Mouse (Mus musculus): ENCODE data around the gene Alpk3. TPM values are rescaled to one million over a fixed set of nuclear protein-coding genes. Genes with fewer than 3 reads are reported as not detected.
"Not testable (repeated sequence)": the region's sequence is repeated elsewhere in the genome, so short reads cannot be mapped to it uniquely, and the experiment has no call there.

Alpk3 gene
- polyA plus RNA-seq, 1 experiment, result 0.22 TPM

DNA sequence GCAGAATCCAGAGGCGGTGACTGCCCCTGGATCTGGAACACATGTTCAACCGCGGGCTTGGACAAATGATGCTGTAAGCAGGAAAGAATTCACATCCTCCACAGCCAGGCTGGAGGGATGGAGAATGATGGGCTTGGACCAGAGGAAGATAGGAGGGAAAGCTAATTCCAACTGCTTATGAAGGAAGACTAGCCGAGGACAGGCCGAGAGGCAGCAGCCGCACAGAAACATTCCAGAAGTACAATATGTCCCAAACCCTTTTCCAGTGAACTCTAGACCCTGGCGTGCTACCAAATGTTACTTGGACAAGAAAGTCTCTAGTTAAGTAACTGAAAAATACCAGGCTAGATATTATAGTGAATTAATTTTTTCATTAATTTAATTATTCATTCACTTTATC is 81.7 kb downstream of the Alpk3 start:
- no peak overlapping the region for H3K27ac ChIP-seq (ENCODE audit: control insufficient read depth, insufficient read depth, low read depth, low read length, poor library complexity)
- 84% methylated on average over 7 of the region's 7 CpGs for WGBS
- no peak for TF ChIP-seq CTCF (IDR thresholded peaks at IDR 0.05; ENCODE audit: control insufficient read depth, insufficient read depth, low read length)
- no peak for TF ChIP-seq POLR2A (IDR thresholded peaks at IDR 0.05; ENCODE audit: borderline replicate concordance, control insufficient read depth, low read depth, low read length)
- H3K4me1 ChIP-seq (ENCODE audit: control insufficient read depth, insufficient read depth, low read length), result no peaks in the 10 kb centered on the region
- no peak overlapping the region for H3K4me3 ChIP-seq (replicated peaks; ENCODE audit: control insufficient read depth, low read depth, low read length)

DNA sequence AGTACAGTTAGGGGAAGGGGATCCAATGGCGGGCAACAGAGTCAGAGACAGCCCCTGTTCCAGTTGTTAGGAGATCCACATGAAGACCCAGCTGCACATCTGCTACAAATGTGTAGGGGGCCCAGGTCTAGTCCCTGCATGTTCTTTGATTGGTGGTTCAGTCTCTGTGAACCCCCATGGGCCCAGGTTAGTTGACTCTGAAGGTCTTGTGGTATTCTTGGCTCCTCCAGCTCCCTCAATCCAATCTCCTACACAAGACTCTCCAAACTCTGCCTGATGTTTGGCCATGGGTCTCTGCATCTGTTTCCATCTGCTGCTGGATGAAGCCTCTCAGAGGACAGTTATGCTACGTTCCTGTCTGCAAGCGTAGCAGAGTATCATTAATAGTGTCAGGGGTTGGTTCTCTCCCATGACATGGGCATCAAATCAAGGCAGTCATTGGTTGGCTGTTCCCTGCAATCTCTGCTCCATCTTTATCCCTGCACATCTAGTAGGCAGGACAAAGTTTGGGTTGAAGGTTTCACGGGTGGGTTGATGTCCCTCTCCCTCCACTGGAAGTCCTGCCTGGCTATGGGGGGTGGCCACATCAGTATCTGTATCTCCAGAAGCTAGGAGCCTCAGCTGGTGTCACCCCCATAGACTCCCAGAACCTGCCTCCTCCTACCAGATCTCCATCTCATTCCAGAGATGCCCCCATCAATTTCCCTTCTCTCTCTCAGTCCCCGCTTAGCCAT is 82.4 kb downstream of the Alpk3 start:
- H3K4me1 ChIP-seq (ENCODE audit: control insufficient read depth, insufficient read depth, low read length), result no peaks in the 10 kb centered on the region
- no peak overlapping the region for H3K4me3 ChIP-seq (replicated peaks; ENCODE audit: control insufficient read depth, low read depth, low read length)
- H3K27ac ChIP-seq (ENCODE audit: control insufficient read depth, insufficient read depth, low read depth, low read length, poor library complexity), result no peak overlapping the region
- 79% methylated on average over 5 of the region's 5 CpGs for WGBS
- TF ChIP-seq CTCF (IDR thresholded peaks at IDR 0.05; ENCODE audit: control insufficient read depth, insufficient read depth, low read length) (no peak), POLR2A (IDR thresholded peaks at IDR 0.05; ENCODE audit: borderline replicate concordance, control insufficient read depth, low read depth, low read length) (no peak)

- no peak overlapping the region for H3K27ac ChIP-seq (ENCODE audit: control insufficient read depth, insufficient read depth, low read depth, low read length, poor library complexity)
- no peaks in the 10 kb centered on the region for H3K4me1 ChIP-seq (ENCODE audit: control insufficient read depth, insufficient read depth, low read length)
- H3K4me3 ChIP-seq (replicated peaks; ENCODE audit: control insufficient read depth, low read depth, low read length), result no peak overlapping the region
- WGBS, result 72% methylated on average over 1 of the region's 1 CpGs
- TF ChIP-seq POLR2A (IDR thresholded peaks at IDR 0.05; ENCODE audit: borderline replicate concordance, control insufficient read depth, low read depth, low read length) (no peak), CTCF (IDR thresholded peaks at IDR 0.05; ENCODE audit: control insufficient read depth, insufficient read depth, low read length) (no peak)
Measured at GRCm38 (mm10) chr7:81141541-81141940, 84.1 kb downstream of the Alpk3 start.

- not testable (repeated sequence) for H3K4me1 ChIP-seq (ENCODE audit: control insufficient read depth, insufficient read depth, low read length); H3K27ac ChIP-seq (ENCODE audit: control insufficient read depth, insufficient read depth, low read depth, low read length, poor library complexity); H3K4me3 ChIP-seq (replicated peaks; ENCODE audit: control insufficient read depth, low read depth, low read length)
- WGBS, result 81% methylated on average over 4 of the region's 4 CpGs
Measured at GRCm38 (mm10) chr7:81143056-81143455, 85.7 kb downstream of the Alpk3 start.

DNA sequence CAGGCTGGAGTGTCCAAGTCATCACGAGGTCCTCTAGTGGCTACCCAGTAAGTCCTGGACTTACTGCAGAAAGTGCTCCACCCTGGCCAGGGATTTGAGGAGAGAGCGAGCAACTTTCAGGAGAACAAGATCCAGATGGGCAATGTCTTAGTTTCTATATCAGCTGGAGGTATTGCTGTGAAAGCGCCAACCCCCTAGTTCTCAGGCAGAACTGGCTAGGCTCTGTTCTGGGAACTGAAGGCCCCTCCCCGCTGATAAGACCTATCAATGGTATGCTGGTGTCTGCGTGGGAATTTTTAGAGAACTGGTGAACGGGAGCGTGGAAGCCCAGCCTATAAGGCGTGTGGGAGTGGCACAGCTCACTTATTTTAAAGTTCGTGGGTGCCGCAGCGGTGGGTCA is 92.4 kb downstream of the Alpk3 start:
- H3K27ac ChIP-seq (ENCODE audit: control insufficient read depth, insufficient read depth, low read depth, low read length, poor library complexity), result no peak overlapping the region
- TF ChIP-seq CTCF (IDR thresholded peaks at IDR 0.05; ENCODE audit: control insufficient read depth, insufficient read depth, low read length) (no peak), POLR2A (IDR thresholded peaks at IDR 0.05; ENCODE audit: borderline replicate concordance, control insufficient read depth, low read depth, low read length) (no peak)
- 68% methylated on average over 11 of the region's 11 CpGs for WGBS
- no peaks in the 10 kb centered on the region for H3K4me1 ChIP-seq (ENCODE audit: control insufficient read depth, insufficient read depth, low read length)
- no peak overlapping the region for H3K4me3 ChIP-seq (replicated peaks; ENCODE audit: control insufficient read depth, low read depth, low read length)

- no peak overlapping the region for H3K4me3 ChIP-seq (replicated peaks; ENCODE audit: control insufficient read depth, low read depth, low read length)
- TF ChIP-seq POLR2A (IDR thresholded peaks at IDR 0.05; ENCODE audit: borderline replicate concordance, control insufficient read depth, low read depth, low read length) (no peak), CTCF (IDR thresholded peaks at IDR 0.05; ENCODE audit: control insufficient read depth, insufficient read depth, low read length) (no peak)
- H3K4me1 ChIP-seq (ENCODE audit: control insufficient read depth, insufficient read depth, low read length), result no peaks in the 10 kb centered on the region
- 69% methylated on average over 8 of the region's 8 CpGs for WGBS
- H3K27ac ChIP-seq (ENCODE audit: control insufficient read depth, insufficient read depth, low read depth, low read length, poor library complexity), result no peak overlapping the region
Measured at GRCm38 (mm10) chr7:81151216-81151615, 93.8 kb downstream of the Alpk3 start.

- Histone ChIP-seq H3K4me1 (ENCODE audit: control insufficient read depth, insufficient read depth, low read length) (no peaks in the 10 kb centered on the region), H3K4me3 (replicated peaks; ENCODE audit: control insufficient read depth, low read depth, low read length) (no peak overlapping the region), H3K27ac (ENCODE audit: control insufficient read depth, insufficient read depth, low read depth, low read length, poor library complexity) (no peak overlapping the region)
- 88% methylated on average over 10 of the region's 10 CpGs for WGBS
- TF ChIP-seq POLR2A (IDR thresholded peaks at IDR 0.05; ENCODE audit: borderline replicate concordance, control insufficient read depth, low read depth, low read length) (no peak), CTCF (IDR thresholded peaks at IDR 0.05; ENCODE audit: control insufficient read depth, insufficient read depth, low read length) (no peak)
Measured at GRCm38 (mm10) chr7:81152306-81152705, 94.9 kb downstream of the Alpk3 start.

- no peak for TF ChIP-seq POLR2A (IDR thresholded peaks at IDR 0.05; ENCODE audit: borderline replicate concordance, control insufficient read depth, low read depth, low read length)
- TF ChIP-seq CTCF (IDR thresholded peaks at IDR 0.05; ENCODE audit: control insufficient read depth, insufficient read depth, low read length), result no peak
- no peaks in the 10 kb centered on the region for H3K4me1 ChIP-seq (ENCODE audit: control insufficient read depth, insufficient read depth, low read length)
- WGBS, result 79% methylated on average over 7 of the region's 7 CpGs
Measured at GRCm38 (mm10) chr7:81152826-81153225, 95.4 kb downstream of the Alpk3 start.

DNA sequence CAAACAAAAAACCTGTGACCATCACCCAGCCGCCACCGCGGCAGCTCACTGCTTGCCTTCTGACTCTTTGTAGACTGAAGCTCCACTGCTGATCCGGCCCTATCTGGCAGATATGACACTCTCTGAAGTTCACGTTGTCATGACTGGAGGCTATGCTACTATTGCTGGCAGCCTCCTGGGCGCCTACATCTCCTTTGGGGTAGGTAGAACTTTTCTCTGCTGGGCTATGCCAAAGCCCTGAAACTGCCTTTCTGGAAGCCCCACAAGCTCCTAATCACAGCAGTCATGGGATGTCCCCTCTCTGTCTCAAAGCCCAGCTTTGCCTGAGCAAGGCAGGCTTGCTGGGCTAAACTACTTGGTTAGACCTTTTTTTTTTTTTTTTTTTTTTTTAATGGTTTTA is 95.9 kb downstream of the Alpk3 start:
- H3K4me3 ChIP-seq (replicated peaks; ENCODE audit: control insufficient read depth, low read depth, low read length), result no peak overlapping the region
- TF ChIP-seq CTCF (IDR thresholded peaks at IDR 0.05; ENCODE audit: control insufficient read depth, insufficient read depth, low read length), result no peak
- TF ChIP-seq POLR2A (IDR thresholded peaks at IDR 0.05; ENCODE audit: borderline replicate concordance, control insufficient read depth, low read depth, low read length), result no peak
- no peaks in the 10 kb centered on the region for H3K4me1 ChIP-seq (ENCODE audit: control insufficient read depth, insufficient read depth, low read length)
- no peak overlapping the region for H3K27ac ChIP-seq (ENCODE audit: control insufficient read depth, insufficient read depth, low read depth, low read length, poor library complexity)
- WGBS, result 83% methylated on average over 6 of the region's 6 CpGs

More at GRCm38 (mm10) chr7:81152826-81153225, 95.4 kb downstream of the Alpk3 start:
- H3K27ac ChIP-seq (ENCODE audit: control insufficient read depth, insufficient read depth, low read depth, low read length, poor library complexity), result no peak overlapping the region
- no peak overlapping the region for H3K4me3 ChIP-seq (replicated peaks; ENCODE audit: control insufficient read depth, low read depth, low read length)

DNA sequence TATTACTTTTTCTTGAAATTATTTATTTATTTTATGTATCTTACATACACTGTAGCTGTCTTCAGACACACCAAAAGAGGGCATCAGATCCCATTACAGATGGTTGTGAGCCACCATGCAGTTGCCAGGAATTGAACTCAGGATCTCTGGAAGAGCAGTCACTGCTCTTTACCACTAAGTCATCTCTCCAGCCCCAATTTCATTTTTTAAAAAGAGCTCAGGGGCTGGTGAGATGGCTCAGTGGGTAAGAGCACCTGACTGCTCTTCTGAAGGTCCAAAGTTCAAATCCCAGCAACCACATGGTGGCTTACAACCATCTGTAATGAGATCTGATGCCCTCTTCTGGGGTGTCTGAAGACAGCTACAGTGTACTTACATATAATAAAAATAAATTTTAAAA is 96.8 kb downstream of the Alpk3 start:
- H3K27ac ChIP-seq (ENCODE audit: control insufficient read depth, insufficient read depth, low read depth, low read length, poor library complexity); H3K4me3 ChIP-seq (replicated peaks; ENCODE audit: control insufficient read depth, low read depth, low read length); H3K4me1 ChIP-seq (ENCODE audit: control insufficient read depth, insufficient read depth, low read length): not testable (repeated sequence)

Data from bone marrow, adult 2 months (tissue).